Mouse (Mus musculus): ENCODE data around the gene Fam234b.

DNA sequence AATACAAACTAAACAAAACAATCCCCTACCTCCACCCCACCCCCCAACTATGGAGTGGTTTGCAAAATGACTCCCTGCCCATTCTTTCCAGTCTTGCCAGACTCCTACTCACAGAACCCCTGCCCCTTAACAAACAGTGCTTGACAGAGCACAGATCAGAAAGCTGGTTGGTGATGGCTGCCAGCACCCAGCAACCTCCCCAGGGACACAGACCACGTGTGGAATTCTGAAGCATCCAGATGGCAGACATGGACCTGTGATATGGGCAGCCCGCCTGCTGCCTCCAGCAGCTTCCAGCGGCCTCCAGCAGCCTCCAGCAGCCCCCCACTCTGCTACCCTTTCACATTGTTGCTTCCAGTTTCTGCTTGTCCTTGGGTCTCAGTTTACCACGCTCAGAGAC is 77.5 kb downstream of the Fam234b start:
- TF ChIP-seq POLR2A (IDR thresholded peaks at IDR 0.05; ENCODE audit: low read depth, low read length) (no peak), CTCF (IDR thresholded peaks at IDR 0.05; ENCODE audit: extremely low read depth, insufficient read length, insufficient replicate concordance, low read depth, low read length) (no peak)

Data from small intestine, adult 2 months (tissue).